Mouse (Mus musculus) bone marrow, adult 2 months (tissue): ENCODE results near the gene Sstr3.

Experiments used
- CTCF ChIP-seq: fragments of 200-500 bp; IDR thresholded peaks from 2 replicates; pipeline ENCODE4 v1.5.1; 2011; ENCODE audit warnings: low read length, control low read depth; ENCODE audit not compliant: control insufficient read depth, insufficient read depth
- POLR2A ChIP-seq: fragments of 200-500 bp; IDR thresholded peaks from 2 replicates; pipeline ENCODE4 v1.6.1; 2011; ENCODE audit warnings: low read depth, mild to moderate bottlenecking, control low read depth, low read length, borderline replicate concordance; ENCODE audit not compliant: control insufficient read depth

- TF ChIP-seq CTCF, result no peak
- no peak for TF ChIP-seq POLR2A
Measured at GRCm38 (mm10) chr15:78524163-78524562, 20.3 kb downstream of the Sstr3 start.
